Mouse (Mus musculus) cerebellum, adult 9-10 months (tissue): Measurements from ENCODE around the gene 1700016D06Rik.
A peak's percentile ranks its signal among the peaks of the same experiment; 100 is the strongest.
"Not testable (repeated sequence)": the region's sequence is repeated elsewhere in the genome, so short reads cannot be mapped to it uniquely, and the experiment has no call there.

Experiments used
- DNase-seq: peaks from one replicate; pipeline ENCODE4 v3.0.0; 2022

Gene 1700016D06Rik

DNA sequence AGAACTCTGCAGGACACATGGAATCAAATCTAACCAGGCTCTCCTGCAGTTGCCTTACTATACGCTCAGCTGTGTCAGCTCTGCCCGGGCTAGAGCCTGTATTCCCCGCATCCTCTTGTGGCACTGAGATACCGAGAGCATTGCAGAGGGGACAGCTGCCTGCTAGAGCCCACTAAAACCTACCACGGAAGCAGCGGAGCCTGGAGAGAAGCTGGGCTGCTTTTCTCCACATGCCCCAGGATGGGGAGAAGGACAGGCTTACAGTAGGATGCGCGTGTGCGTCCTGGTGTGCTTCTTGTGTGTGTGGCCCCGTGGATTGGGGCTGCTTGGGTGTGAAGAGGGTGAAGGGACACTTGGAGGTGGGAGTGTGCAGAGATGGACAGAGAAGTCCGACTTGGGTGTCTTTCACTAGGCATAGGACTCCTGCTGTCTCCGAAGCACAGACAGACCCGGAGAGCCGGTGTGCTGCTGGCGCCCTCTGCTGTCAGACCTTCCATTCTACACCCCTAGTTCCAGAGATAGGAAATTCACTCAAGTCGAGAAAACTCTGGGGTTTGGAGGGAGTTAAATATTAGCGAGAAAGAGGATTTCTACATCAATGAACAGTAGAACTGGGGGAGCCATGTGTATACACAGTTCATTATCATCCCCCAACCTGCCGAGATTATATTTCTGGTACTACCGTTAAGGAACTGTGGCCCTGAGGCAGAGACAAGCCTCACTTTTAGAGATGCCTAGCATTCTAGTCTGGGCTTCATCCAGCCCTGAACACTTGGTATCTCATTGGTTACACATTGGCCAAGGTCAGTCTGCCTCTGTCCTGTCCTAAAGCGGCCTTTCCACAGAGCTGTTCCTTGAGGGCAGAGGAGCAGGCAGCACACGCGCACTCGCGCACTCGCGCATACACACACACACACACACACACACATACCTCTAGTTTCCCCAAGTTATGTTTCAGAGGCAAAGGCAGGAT, 517 bp downstream of the 1700016D06Rik start:
- DNase-seq, result peak; percentile 78

DNA sequence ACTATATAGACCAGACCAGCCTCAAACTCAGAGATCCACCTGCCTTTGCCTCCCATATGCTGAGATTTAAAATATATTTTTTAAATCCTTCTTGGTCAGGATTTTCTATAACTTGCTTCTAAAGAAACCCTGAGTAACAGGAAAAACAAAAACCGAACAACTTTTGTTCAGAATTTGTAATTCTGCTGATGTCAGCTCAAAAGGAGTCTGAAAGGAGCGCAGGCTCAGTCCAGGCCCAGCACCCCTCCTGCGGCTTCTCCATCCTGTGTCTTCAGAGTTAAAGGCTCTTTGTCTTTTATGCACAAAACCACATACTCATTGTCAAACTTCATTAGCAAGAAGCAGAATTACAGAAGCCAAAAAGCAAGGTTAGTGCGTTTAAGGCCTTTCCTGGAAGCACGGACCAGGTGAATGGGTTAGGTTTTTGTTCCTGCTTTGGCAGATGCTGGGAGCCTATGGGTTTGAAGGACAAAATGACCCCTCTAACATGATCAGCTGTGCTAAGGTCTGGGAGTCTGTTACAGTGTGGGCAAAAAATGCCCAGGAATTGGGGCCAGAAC, 1.3 kb downstream of the 1700016D06Rik start:
- no peak for DNase-seq

DNA sequence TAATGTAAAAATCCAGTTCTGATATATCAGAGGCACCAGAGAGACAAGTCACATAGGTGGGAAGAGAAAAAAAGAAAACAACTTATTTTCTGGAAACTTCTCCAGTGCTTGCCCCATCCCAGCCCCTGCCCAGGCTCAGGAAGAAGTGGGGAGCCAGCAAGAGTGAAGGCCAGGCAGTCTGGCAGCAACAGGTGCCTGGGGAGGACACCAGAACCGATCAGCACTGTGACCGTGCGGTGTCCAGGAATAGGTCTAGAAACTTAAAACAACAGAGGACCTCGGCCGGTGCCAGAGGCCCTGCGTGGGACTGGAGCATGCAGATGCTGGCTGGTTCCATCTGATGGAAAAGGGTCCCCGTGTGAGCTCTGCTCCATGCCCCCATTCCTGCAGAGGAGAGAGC, 3.4 kb downstream of the 1700016D06Rik start:
- no peak for DNase-seq

DNA sequence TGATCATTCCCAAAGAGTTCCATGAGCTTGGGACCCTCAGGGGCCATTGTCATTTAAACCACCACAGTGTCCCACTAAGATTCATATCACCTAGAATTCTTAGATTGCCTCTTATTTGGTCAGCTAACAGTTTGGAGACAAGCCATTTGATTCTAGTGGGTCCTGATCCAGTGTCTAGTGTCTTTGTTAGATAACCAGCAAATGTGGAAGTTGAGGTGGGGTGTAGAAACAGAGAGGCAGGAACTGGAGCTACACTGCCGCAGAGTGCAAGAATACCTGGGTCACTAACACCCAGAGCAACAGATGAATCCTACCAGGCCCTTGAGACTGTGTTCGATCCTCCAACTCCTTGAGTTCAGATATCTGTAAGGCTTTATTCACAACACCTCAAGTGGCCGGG, 4.7 kb downstream of the 1700016D06Rik start:
- no peak for DNase-seq

DNA sequence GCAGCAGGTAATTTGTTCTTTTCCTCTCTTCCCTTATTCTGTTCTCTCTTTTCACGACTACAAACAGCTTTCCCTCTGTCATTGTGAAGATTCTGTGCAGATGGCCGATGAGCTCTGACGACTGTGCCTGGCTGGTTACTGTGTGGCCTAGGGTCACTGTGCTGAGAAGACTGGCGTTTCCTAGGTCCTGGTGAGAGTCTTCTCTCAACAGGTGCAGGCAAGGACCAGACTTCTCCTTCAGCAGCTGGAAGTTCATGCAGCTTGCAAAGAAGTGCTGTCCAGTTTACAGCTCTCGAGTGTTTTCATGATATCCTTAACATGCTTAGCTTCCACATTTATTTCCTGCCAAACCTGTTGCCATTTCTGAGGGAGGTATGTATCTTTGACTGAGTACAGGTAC, 6.9 kb downstream of the 1700016D06Rik start:
- no peak for DNase-seq

DNA sequence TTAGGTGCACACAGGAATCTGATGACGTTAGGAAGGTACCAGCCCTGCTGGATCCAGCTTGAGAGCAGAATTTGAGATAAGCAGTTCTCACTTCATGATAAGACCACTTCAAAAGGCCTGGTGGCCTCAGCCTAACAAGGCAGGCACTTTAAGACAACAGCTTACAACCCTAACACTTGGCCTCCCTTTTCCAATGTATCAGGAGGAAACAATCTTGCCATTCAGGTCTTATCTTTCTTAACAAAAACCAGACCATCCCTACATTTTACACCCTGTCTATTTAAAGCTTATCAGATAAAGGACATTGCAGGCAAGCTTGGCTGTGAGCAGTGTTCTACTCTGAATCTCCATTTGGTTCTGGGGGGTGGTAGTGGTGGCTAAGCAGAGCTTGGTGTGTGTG, 8.4 kb downstream of the 1700016D06Rik start:
- DNase-seq, result no peak

DNA sequence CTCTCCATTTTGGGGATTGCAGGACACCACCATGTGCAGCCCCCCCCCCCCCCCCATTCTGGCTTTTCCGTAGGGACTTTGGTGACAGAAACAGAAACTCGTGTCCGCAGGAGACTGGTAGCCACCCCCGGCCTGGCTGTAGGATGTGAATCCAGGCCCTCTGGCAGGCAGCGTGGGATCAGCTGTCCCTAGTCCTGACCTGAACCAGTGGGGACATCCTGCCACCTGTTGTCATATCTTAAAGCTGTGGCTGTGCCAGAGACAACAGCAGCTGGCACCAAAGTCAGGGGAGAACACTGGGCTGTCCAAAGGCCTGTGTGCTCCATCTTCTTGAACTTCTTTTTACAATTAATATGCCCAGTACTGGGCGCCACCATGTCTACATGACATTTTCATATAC, 9.1 kb downstream of the 1700016D06Rik start:
- DNase-seq, result no peak

DNA sequence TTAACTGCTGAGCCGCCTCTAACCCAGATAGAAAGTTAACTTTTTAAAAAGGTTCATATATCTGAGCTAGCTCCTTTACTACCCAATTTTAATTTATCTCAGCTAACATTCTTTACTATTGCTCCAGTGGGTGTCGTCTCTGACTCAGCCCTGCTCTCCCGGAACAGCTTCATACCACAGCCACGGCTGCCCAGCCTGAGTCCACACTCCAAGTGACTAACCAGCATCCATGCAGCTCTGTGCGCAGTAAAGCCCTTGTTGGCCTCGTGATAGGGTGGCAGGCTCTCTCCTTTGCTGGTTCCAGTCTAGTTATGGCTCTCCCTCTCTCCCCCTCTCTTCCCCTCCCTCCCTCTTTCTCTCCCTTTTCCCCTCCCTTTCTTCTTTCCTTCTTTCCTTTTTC, 9.6 kb downstream of the 1700016D06Rik start:
- DNase-seq, result no peak

DNA sequence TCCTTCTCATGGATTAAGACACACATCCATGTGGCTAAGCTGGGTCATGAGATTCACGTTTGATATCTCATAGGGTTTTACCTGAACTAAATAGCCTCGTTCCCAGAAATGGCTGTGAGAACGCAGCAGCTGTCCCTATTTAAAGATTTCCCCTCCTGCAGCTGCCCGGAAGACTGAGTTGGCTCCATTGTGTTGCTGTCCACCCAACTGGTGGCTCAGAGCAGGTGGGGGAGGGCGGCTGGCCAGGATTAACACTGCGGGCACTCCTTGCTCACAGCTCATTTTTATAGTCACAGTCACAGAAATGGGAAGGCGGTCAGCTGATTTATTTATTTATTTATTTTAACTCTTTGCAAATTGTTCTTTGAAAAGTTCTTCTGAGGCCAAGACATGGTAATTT, 10.9 kb downstream of the 1700016D06Rik start:
- no peak for DNase-seq

DNA sequence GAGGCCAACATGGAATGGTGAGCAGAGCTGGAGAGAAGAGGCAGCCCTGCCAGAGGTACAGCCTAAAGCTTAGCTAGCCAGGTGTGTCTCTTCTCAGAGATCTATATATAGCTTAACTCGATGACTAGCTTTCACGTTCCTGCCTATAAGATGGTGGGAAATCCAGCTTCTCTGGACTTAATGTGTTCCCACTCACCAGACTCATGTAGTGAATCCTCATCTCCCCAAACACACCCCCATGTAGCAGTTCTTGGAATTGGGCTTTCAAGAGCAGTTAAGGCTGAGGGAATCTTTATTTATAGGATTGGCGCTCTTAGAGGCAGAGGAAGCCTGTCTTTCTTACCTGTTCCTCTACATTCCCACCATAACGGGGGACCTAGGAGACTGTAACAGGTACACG, 13.6 kb downstream of the 1700016D06Rik start:
- DNase-seq, result no peak

DNA sequence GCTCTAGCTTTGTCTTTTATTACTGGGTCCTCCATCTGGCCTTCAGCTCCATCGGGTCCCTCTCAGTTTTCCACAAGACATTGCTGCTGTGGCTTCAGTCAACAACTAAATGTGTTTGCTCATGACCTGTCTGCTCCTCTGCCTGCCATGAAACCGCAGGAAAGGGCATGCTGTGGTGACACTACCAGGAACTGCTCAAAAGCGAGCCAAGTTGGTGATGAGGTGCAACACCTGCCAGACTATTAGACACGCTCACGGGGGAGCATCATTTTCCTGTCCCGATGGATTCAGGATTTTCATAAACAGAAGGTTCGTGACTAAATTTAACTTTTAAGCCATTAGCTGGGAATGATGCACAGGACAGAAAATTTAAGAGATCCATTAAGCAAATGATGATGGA, 16.3 kb downstream of the 1700016D06Rik start:
- DNase-seq, result no peak

DNA sequence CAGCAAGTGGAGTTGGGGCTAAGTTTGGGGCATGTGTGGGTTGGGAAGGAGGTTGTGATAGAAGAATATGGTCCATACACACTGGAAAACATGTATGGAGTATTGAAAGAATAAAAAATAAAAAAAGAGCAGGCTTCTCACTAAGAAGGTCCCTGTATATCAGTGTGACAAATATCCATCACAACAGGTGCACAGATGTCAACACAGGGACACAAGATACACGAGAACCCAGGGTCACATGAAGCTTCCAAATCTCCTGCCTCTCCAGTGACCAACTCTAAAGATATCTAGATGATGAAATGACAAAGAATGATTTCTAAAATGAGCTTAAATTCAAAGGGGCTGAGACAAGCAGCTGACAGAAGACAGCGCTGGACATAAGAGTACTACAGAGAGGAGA, 32.6 kb downstream of the 1700016D06Rik start:
- DNase-seq, result no peak

DNA sequence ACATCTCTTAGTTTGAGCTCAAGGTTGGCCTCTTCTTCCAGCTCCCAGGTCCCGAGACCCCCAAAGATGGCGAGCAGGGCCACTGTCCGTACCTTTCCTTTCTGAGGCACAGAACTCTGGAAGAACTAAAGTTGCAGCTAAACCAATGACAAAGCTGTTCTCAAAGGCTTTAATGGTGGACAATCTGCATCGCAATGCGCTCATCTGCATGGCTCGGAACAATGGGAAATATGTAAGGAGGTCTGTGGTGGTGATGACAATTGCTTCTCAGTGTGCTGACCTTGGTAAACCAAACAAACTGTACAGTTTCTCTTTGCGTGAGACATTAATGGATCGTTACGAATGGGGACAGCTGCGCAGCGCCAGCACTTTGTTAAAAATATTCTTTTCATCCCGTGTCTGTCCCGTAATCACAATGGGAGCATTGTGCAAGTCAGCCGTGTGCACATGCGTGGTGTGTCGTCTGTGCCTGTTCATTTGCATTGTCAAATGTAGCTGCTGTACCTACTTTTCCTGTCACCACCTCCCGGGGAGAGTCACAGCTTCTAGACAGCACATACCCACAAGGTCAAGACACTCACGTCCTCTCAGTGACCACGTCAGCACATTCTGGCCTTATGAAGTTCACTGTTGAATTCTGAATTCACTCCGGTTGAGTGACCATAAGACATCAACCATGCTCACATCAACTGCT, 34.7 kb downstream of the 1700016D06Rik start:
- not testable (repeated sequence) for DNase-seq

DNA sequence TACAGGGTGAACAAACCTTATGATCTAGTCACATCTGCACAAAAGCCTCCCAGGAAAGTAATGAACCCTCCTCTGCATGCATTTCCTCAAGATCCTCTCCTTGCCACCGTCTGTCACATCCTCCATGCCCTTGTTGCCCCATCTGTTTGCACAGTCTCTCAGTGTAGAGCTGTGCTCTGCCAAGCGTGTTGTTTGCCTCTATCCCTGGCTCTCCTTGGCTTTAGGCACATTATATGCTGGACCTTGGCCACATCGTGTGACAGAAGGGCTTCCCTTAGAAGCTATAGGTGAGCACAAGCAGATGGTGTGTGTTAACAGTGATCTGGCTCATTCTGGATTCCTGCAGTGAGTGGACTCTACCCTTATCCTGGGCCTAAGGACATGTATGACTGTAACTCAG, 38.9 kb downstream of the 1700016D06Rik start:
- peak; percentile 68 for DNase-seq

DNA sequence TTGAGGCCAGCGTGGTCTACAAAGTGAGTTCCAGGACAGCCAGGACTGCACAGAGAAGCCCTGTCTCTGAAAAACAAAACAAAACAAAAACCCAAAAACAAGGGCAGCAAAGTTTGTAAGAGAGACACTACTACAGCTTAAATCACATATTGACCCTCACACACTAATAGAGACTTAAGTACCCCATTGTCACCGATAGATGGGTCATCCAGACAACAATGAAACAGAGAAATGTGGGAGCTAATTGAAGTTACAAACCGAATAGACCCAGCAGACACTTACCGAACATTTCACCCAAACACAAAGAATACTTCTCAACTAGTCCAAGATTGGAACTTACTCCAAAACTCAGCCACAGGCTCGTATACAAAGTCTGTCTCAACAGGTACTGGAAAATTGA, 50.8 kb downstream of the 1700016D06Rik start:
- no peak for DNase-seq

DNA sequence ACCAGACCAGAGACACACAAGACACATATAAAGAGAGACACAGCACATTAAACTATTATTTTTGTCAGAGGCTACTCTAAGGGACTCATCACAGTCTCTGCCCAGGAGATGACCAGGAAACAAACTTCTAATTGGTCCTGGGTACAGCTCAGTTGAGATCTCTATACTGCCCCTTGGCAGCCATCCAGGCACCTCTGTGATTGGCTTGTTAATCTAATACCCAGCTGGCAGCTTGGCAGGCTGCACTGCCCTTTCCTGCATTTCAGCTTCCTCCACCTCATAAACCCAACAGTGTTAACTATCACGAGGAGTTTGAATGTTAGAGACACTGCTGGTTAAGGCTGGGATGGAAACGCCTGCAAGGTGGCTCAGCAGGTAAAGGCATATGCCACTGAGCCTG, 57.7 kb downstream of the 1700016D06Rik start:
- no peak for DNase-seq

DNA sequence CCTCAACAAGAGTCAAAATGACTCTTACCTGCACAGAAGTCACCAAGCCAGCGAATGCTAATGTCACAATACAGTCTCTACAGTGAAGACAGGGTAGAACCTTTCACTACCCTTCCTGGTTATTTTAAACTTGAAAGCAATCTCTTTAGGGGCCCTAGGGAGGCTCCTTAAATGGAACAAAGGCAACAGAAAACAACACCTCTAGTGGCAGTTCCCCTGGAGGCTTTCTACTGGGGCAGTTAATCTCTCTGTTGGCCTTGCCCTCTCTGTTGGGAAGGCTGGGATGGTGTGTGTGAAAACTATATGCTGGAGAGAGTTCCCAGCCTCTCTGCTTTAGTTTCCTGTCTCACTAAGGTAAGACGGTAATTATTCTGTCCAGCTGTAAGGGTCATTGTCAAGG, 60.3 kb downstream of the 1700016D06Rik start:
- no peak for DNase-seq

DNA sequence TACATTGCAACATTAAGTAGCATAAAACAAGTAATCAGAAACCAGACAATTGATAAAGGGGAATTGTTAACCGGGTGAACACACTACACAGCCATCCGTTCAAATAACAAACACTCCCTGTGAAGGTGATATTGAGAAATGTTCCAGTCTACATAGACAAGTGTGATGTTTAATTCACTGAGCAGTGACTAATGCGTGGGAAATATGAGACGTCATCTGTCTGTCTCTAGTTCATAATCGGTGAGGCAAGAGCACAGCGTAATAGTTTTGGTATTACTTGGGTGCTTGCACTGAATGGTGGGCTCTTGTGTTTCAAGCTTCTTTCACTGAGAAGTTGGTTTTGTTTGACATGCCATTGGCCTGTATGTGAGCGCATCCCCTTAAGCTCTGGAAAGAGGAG, 63.3 kb downstream of the 1700016D06Rik start:
- DNase-seq, result peak; percentile 26

DNA sequence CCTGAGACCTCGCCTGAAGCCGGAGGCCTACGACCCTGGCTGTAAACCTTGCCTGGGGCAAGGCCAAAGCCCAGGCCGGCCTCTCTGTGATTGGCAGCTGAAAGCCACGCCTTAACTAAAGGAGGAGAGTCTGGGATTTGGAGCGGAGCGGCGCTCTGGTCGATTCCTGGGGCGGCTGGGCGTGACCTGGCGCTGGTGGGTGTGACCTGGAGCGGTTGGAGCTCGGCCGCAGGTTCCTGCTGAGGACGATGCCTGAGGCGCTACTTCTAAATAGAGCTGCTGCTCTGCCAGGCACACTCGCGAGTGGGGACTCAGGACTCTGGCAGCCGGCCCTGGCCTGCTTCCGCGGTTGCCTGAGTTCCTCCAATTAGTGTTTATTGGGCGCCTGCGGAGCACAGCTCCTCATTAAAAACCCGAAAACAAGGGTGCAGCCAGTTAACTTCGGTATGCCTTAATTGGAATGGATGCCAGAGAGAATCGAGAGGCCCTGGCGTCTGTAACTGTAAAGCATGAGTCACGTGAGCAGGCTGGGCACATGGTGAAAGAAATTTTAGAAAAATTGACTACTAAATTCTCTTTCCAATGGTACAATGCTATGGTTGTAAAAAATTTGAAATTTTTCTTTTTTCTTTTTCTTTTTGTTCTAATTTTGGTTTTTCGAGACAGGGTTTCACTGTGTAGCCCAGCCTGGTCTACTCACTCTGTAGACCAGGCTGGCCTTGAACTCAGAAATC, 64.4 kb downstream of the 1700016D06Rik start:
- peak; percentile 85 for DNase-seq

DNA sequence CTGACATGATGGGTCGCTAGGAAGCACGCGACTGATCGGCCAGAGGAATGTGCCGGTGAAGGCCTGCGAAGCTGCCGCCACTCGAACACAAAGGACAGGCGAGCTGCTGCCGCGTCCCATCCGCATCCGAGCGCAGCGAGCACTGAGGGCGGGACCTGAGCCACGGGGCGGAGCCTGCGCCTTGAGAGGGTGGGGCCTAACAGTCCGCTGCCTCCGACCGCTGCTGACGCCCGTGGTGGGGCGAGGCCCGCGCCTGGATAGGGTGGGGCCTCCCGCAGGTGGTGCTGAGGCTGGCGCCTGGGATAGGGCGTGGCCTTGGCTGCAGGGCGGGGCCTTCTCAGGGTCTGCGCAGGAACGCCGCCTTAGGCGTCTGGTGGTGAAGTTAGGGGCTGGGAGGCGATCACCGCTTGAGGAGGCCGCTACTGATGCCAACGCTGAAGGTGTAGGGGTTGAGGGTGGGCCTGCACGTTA, 65.2 kb downstream of the 1700016D06Rik start, which contains the start of gene Ankrd10:
TSS of gene Ankrd10 (minus strand) at position 147 of the 471 bp plus-strand sequence.
- DNase-seq, result peak; percentile 96

DNA sequence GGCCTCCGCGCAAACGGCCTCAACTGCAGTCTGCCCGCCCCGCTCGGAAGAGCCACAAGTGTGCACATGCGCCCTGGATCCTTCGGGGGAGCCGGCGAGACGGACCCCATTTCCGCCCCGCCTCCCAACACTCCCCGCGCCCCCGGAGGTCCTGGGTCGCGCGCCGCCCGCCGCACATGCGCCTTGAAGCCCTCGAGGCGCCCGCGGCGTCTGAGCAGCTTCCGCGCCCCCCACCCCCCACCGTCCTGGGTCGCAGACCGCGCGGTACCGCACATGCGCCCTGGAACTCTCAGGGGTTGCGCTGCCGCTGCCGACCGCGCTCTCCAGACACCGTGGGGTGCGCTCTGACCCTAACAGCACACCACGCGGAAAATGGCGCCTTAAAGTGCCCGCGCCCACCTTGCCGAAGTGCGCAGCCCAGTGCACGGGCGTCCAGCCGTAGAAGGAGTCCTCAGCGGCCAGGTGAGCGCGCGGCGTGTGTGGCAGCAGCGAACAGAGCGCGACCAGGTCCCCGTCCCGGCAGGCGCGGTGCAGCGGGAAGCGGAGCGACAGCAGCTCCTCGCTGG, 65.8 kb downstream of the 1700016D06Rik start:
- DNase-seq, result peak; percentile 75

DNA sequence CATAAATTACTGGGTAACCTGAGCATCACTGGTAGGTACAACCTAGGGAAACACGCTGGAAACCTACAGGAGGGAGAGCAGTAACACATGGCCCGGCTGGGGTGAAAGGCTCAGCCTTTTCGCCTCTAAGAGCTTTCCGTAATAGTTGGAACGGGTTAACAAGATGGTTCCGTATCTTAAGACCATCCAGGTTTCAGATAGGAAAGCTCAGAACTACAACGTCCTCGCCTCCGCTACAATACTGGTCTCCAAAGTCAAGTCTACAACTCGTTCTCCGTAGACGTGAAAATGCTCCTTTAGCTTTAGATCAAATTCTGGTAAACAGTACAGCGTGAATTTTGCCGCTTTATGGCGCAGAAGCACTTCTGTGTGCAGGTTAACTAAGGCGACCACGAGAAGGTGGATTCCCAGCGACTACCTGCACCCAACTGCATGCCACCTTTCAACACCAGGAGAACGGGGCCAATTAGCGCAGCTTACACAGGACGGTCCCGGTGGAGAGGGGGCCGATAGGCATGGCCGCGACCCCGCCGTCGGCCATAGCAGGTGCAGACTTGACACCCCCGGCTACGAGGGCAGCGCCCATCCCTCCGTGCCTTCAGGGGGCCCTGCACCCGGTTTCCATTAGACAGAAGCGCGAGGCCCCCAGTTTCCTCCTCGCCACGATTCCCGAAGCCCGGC, 66.4 kb downstream of the 1700016D06Rik start:
- DNase-seq, result no peak
